In the genomic region with DNA sequence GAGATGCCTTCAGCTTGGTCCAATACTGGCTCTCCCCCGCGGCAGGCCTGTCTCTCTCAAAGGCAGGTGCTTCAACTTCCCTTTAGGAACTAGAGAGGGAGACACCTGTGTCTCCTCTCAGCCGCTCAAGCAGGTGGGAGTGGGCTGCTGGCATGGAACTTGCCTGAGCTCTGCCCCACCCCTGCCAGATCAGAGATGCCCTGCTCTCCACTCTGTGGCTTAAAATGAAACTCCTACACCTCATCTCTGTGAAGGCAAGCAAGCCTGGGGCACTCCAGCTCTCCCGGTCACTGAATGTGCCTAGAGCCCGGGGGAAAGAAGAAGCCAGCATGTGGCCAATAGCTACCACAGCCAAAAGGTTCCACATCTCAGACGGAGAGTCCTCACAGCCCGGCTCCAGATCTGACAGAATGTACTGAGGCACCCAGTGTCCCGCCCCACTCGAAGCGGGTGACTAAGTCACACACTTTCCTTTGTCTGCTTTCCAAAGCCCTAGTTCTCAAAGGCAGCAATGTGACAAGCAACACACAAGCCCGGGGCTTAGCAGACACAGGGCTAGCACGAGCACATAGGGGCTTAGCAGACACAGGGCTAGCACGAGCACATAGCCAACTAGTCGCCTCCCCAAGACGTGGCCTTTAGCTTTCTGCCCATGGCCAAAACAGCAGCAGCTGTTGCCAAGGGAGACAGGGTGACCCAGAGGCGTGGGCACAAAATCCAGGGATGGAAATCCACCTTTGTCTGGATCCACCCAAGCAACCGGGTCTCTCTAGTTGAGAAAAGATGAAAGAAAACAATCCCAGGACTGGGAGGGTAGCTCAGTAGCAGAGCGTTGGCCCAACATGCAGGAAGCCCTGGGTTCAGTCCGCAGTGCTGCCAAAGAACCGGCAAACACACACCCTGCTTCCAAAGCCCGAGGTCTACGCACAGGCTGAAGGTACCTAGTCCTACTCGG, we compare ENCODE assay signal across 8 mouse cellular contexts. TPM values are rescaled to one million over a fixed set of nuclear protein-coding genes. Genes with fewer than 3 reads are reported as not detected.
DNase-seq lines count a peak whose midpoint lies in the region; ATAC-seq and TF ChIP-seq lines count a peak whose summit lies in the region.

No protein-coding gene starts in this region.

- peaks cover 11% of the 10 kb centered on the region for H3K4me1 ChIP-seq in embryonic facial prominence, embryonic 11.5 days (ENCODE audit: control insufficient read depth, insufficient read depth, low read length)
- H3K4me1 ChIP-seq in hindbrain, embryonic 11.5 days (replicated peaks; ENCODE audit: control insufficient read depth, insufficient read depth, low read length): peaks cover 15% of the 10 kb centered on the region
- peaks cover 59% of the 10 kb centered on the region for H3K4me1 ChIP-seq in lung, embryonic 14.5 days (ENCODE audit: insufficient read depth)

- H3K9ac ChIP-seq in embryonic facial prominence, embryonic 11.5 days (replicated peaks; ENCODE audit: low read length): peak overlapping the region; percentile 14
- H3K9ac ChIP-seq in hindbrain, embryonic 11.5 days (ENCODE audit: low read depth, low read length): peak overlapping the region; percentile 59
- peak overlapping the region; percentile 92 for H3K9ac ChIP-seq in lung, embryonic 14.5 days

- no peak for TF ChIP-seq CTCF in lung, embryonic 14.5 days (IDR thresholded peaks at IDR 0.05; ENCODE audit: low read depth)

- no peaks in the 10 kb centered on the region for H3K9me3 ChIP-seq in embryonic facial prominence, embryonic 11.5 days (replicated peaks; ENCODE audit: control insufficient read depth, low read length)
- H3K9me3 ChIP-seq in hindbrain, embryonic 11.5 days (ENCODE audit: control insufficient read depth, low read length): no peaks in the 10 kb centered on the region
- H3K9me3 ChIP-seq in lung, embryonic 14.5 days (ENCODE audit: low read depth, low read length): no peaks in the 10 kb centered on the region

- no peak overlapping the region for H3K27ac ChIP-seq in embryonic facial prominence, embryonic 11.5 days (replicated peaks; ENCODE audit: low read depth, low read length)
- no peak overlapping the region; the same call in 1 of the 2 replicates for H3K27ac ChIP-seq in hindbrain, embryonic 11.5 days (ENCODE audit: low read depth, low read length)
- H3K27ac ChIP-seq in lung, embryonic 14.5 days (ENCODE audit: low read depth): peak overlapping the region; percentile 8; the same call in 1 of the 2 replicates

- DNase-seq in frontal cortex, postnatal 25 days (ENCODE audit: low spot score in 2 of 2): no peak
- peak; percentile 47 for DNase-seq in 3134 (ENCODE audit: extremely low read depth, insufficient read length, low spot score)
- DNase-seq in embryonic facial prominence, embryonic 11.5 days (ENCODE audit: low spot score): no peak
- peak; percentile 42 for DNase-seq in hindbrain, embryonic 11.5 days (ENCODE audit: low spot score)
- DNase-seq in lung, embryonic 14.5 days: peak; percentile 39
- peak; percentile 40 for DNase-seq in skeletal muscle tissue, adult 2 months (ENCODE audit: low read depth, low spot score)
- DNase-seq in yolk sac, embryonic 10.5 days (ENCODE audit: low spot score): no peak

- peak; percentile 38; the same call in 1 of the 2 replicates for ATAC-seq in frontal cortex, adult (ENCODE audit: low TSS enrichment)
- ATAC-seq in embryonic facial prominence, embryonic 11.5 days (replicated peaks; ENCODE audit: insufficient number of reproducible peaks, low FRiP score, low TSS enrichment, low read depth): no peak
- ATAC-seq in hindbrain, embryonic 11.5 days (ENCODE audit: low FRiP score): no peak
- ATAC-seq in lung, embryonic 14.5 days (ENCODE audit: insufficient read depth): no peak

- WGBS in embryonic facial prominence, embryonic 11.5 days: 51% methylated on average over 23 of the region's 23 CpGs
- 27% methylated on average over 23 of the region's 23 CpGs for WGBS in hindbrain, embryonic 11.5 days
- WGBS in lung, embryonic 14.5 days: 30% methylated on average over 23 of the region's 23 CpGs

- no peaks in the 10 kb centered on the region for H3K27me3 ChIP-seq in embryonic facial prominence, embryonic 11.5 days (ENCODE audit: control insufficient read depth, insufficient read depth, low read length)
- H3K27me3 ChIP-seq in hindbrain, embryonic 11.5 days (ENCODE audit: control insufficient read depth, insufficient read depth, low read length): no peaks in the 10 kb centered on the region
- H3K27me3 ChIP-seq in lung, embryonic 14.5 days (ENCODE audit: insufficient read depth, low read length): no peaks in the 10 kb centered on the region

- no peaks in the 10 kb centered on the region; the same call in 1 of the 2 replicates for H3K36me3 ChIP-seq in embryonic facial prominence, embryonic 11.5 days (replicated peaks; ENCODE audit: control insufficient read depth, insufficient read depth, low read depth, low read length)
- H3K36me3 ChIP-seq in hindbrain, embryonic 11.5 days (ENCODE audit: control insufficient read depth, insufficient read depth, low read length): no peaks in the 10 kb centered on the region
- H3K36me3 ChIP-seq in lung, embryonic 14.5 days (ENCODE audit: insufficient read depth): no peaks in the 10 kb centered on the region

- peak overlapping the region; percentile 51 for H3K4me2 ChIP-seq in embryonic facial prominence, embryonic 11.5 days (ENCODE audit: low read depth, low read length)
- H3K4me2 ChIP-seq in hindbrain, embryonic 11.5 days (replicated peaks; ENCODE audit: low read depth, low read length): peak overlapping the region; percentile 65
- H3K4me2 ChIP-seq in lung, embryonic 14.5 days: peak overlapping the region; percentile 73

- H3K4me3 ChIP-seq in embryonic facial prominence, embryonic 11.5 days (ENCODE audit: low read depth, low read length): peak overlapping the region; percentile 86
- peak overlapping the region; percentile 73 for H3K4me3 ChIP-seq in hindbrain, embryonic 11.5 days (ENCODE audit: low read depth, low read length)
- peak overlapping the region; percentile 87 for H3K4me3 ChIP-seq in lung, embryonic 14.5 days (ENCODE audit: low read depth, low read length)

RNA-seq across cellular contexts. Expression of gene Smad3, which starts 3.0 kb away (rescaled TPM):
- polyA plus RNA-seq in embryonic facial prominence, embryonic 11.5 days (2014; fragmentation: Nextera tagmentation; extraction: Ambion mirVana): 19.0 and 21.9 TPM in 2 replicates
- polyA plus RNA-seq in hindbrain, embryonic 11.5 days (2014; fragmentation: Nextera tagmentation; extraction: Ambion mirVana): 13.9 and 16.0 TPM in 2 replicates
- polyA plus RNA-seq in lung, embryonic 14.5 days (2014; fragmentation: Nextera tagmentation; extraction: Ambion mirVana): 16.1 and 16.4 TPM in 2 replicates

Comparison
In these comparisons a context has a peak if more than half of its experiments do, and no peak if none do; other contexts are left out.
1. DNase-seq: peak in 3134 (single experiment), hindbrain, embryonic 11.5 days (single experiment), lung, embryonic 14.5 days (single experiment) and skeletal muscle tissue, adult 2 months (single experiment); none in frontal cortex, postnatal 25 days (0 of 2), embryonic facial prominence, embryonic 11.5 days (single experiment) and yolk sac, embryonic 10.5 days (single experiment).
2. H3K9ac ChIP-seq: peak in every context shown above with its lines; median percentile 92 in lung, embryonic 14.5 days; 59 in hindbrain, embryonic 11.5 days; 14 in embryonic facial prominence, embryonic 11.5 days.
3. Peak in every context shown above with its lines, with median percentiles within 50 percentile points of each other: H3K4me2 ChIP-seq and H3K4me3 ChIP-seq.